Mouse (Mus musculus) cerebellum, postnatal 25 days (tissue): ENCODE data around the gene Gm49337.

Experiments used
- DNase-seq, 2 experiments: peaks; one replicate each; pipeline ENCODE4 v3.0.0; 2021; ENCODE audit warnings: mixed read lengths in 2 of 2

The Gm49337 gene

DNA sequence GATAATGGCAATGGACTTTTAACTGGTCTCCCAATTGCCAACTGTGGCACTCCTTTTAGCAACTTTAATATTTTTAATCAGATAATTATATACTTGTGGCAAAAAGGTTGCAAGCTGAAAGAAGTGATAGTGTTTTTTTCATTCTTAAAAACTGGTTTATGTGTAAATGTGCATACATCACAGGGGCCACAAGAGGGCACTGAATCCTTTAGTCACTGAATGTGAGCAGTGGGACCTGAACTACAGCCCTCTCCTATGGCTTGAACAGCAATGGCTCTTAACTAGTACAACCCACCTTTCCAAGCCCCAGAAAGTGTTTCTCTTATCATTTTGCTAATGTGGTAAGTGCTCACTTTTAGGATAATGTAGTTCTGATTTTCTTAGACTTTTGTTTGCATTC lies 168.9 kb downstream of the Gm49337 start:
- peak; percentile 38 to 80 for DNase-seq
